ENCODE assay signal across 28 mouse cellular contexts in genomic region chr11:120444106-120444505, GRCm38 (mm10). TPM values are rescaled to one million over a fixed set of nuclear protein-coding genes. Genes with fewer than 3 reads are reported as not detected.
DNase-seq lines count a peak whose midpoint lies in the region; ATAC-seq lines count a peak whose summit lies in the region.
"Had no signal": no experiment of that assay in that cellular context is flagged by ENCODE, and none has a peak within 500 bp of the region (broad histone marks: within the 10 kb centered on the region; RNA-seq: fewer than 3 reads in every experiment).

No protein-coding gene starts in this region.

- no peaks in the 10 kb centered on the region for H3K27me3 ChIP-seq in heart, embryonic 10.5 days (ENCODE audit: insufficient read depth, poor library complexity, severe bottlenecking)
- no peaks in the 10 kb centered on the region for H3K27me3 ChIP-seq in liver, embryonic 11.5 days (replicated peaks; ENCODE audit: control insufficient read depth, insufficient read depth, low read length)
- H3K27me3 ChIP-seq: forebrain, embryonic 15.5 days; heart, embryonic 12.5 days; heart, embryonic 15.5 days had no signal

- H3K9ac ChIP-seq in liver, embryonic 11.5 days (ENCODE audit: low read depth, low read length), result no peak overlapping the region
- H3K9ac ChIP-seq: forebrain, embryonic 15.5 days; heart, embryonic 12.5 days; heart, embryonic 15.5 days; hindbrain, embryonic 14.5 days had no signal

- peak overlapping the region; percentile 29; the same call in 1 of the 2 replicates for H3K27ac ChIP-seq in heart, embryonic 10.5 days
- H3K27ac ChIP-seq in liver, embryonic 11.5 days (ENCODE audit: low read depth, low read length), result no peak overlapping the region
- H3K27ac ChIP-seq: forebrain, embryonic 15.5 days; heart, embryonic 15.5 days; hindbrain, embryonic 14.5 days; hindbrain, postnatal 0 days had no signal

- no peak overlapping the region for H3K4me2 ChIP-seq in liver, embryonic 11.5 days
- H3K4me2 ChIP-seq: forebrain, embryonic 15.5 days; heart, embryonic 12.5 days; heart, embryonic 15.5 days; hindbrain, embryonic 14.5 days had no signal

- ATAC-seq in liver, embryonic 11.5 days (replicated peaks; ENCODE audit: low FRiP score), result no peak
- peak; percentile 55 for ATAC-seq in granulocyte monocyte progenitor cell, adult 5-6 weeks (replicated peaks; ENCODE audit: poor library complexity, severe bottlenecking)
- no peak for ATAC-seq in megakaryocyte-erythroid progenitor cell, adult 5-6 weeks (replicated peaks; ENCODE audit: low FRiP score, low TSS enrichment, poor library complexity, severe bottlenecking)
- ATAC-seq: activated CD4-positive, CD25-positive, alpha-beta regulatory T cell, adult 4 months; CD4-positive, CD25-positive, alpha-beta regulatory T cell, adult 4 months; forebrain, embryonic 15.5 days; hindbrain, postnatal 0 days; inflammation-experienced regulatory T-cells, adult 6 months had no signal

- intact Hi-C loops in heart, postnatal 10 days (cut with DNase I), result no loop called here

- H3K4me3 ChIP-seq in heart, embryonic 10.5 days, result no peak overlapping the region
- no peak overlapping the region for H3K4me3 ChIP-seq in liver, embryonic 11.5 days (ENCODE audit: low read depth, low read length)
- H3K4me3 ChIP-seq: forebrain, embryonic 15.5 days; heart, embryonic 12.5 days; heart, embryonic 15.5 days had no signal

- DNase-seq in heart, embryonic 10.5 days (ENCODE audit: low spot score), result no peak
- DNase-seq in heart, postnatal 10 days, result no peak
- peak; percentile 19 for DNase-seq in liver, embryonic 11.5 days (ENCODE audit: low spot score)
- no peak for DNase-seq in liver
- DNase-seq: adrenal gland, adult 8-10 months; adrenal gland, postnatal 25 days; cerebellum, adult 18-20 months; cerebellum, adult 9-10 months; cerebellum, postnatal 25 days; gastrocnemius, postnatal 10 days; gastrocnemius, postnatal 36 days; heart, adult 11 months; heart, postnatal 14 days; heart, postnatal 4 days; kidney, adult 11 months had no signal

- 58% methylated on average over 6 of the region's 6 CpGs for WGBS in heart, embryonic 10.5 days
- WGBS in liver, embryonic 11.5 days, result 61% methylated on average over 6 of the region's 6 CpGs

- no peaks in the 10 kb centered on the region for H3K9me3 ChIP-seq in heart, embryonic 10.5 days
- H3K9me3 ChIP-seq in liver, embryonic 11.5 days (ENCODE audit: control insufficient read depth, low read length), result no peaks in the 10 kb centered on the region
- H3K9me3 ChIP-seq: forebrain, embryonic 15.5 days; heart, embryonic 12.5 days; heart, embryonic 15.5 days had no signal

- H3K36me3 ChIP-seq in heart, embryonic 10.5 days, result no peaks in the 10 kb centered on the region
- H3K36me3 ChIP-seq in liver, embryonic 11.5 days (ENCODE audit: control insufficient read depth, insufficient read depth, low read length), result no peaks in the 10 kb centered on the region
- H3K36me3 ChIP-seq: forebrain, embryonic 15.5 days; heart, embryonic 12.5 days; heart, embryonic 15.5 days had no signal

- H3K4me1 ChIP-seq in heart, embryonic 10.5 days, result peaks cover 21% of the 10 kb centered on the region
- peaks cover 2% of the 10 kb centered on the region; the same call in 1 of the 2 replicates for H3K4me1 ChIP-seq in liver, embryonic 11.5 days (replicated peaks; ENCODE audit: control insufficient read depth, insufficient read depth, low read length)
- H3K4me1 ChIP-seq: forebrain, embryonic 15.5 days; heart, embryonic 15.5 days had no signal

RNA-seq across cellular contexts. Expression of gene Tspan10, which starts 1.7 kb away (rescaled TPM):
- polyA plus RNA-seq in heart, embryonic 10.5 days (2016; fragmentation: Nextera tagmentation; extraction: Ambion mirVana), result not detected in 2 replicates
- 1 to 10 TPM in 1 of 2 experiments, under 1 TPM in 1; 0.24 to 2.3 TPM for total RNA-seq in heart, postnatal 10 days (2021)
- polyA plus RNA-seq in liver, embryonic 11.5 days (2014; fragmentation: Nextera tagmentation; extraction: Ambion mirVana), result 0.10 TPM in 1 of 2 replicates, not detected in the other
- not detected in 2 replicates for total RNA-seq in granulocyte monocyte progenitor cell, adult 5-6 weeks (2014; fragmentation: Nextera tagmentation)
- total RNA-seq in granulocyte monocyte progenitor cell, adult 5-6 weeks (2017), result not detected in 2 replicates
- not detected in 2 replicates for total RNA-seq in megakaryocyte-erythroid progenitor cell, adult 5-6 weeks (2014; fragmentation: Nextera tagmentation)
- not detected in 2 replicates for total RNA-seq in megakaryocyte-erythroid progenitor cell, adult 5-6 weeks (2017)
- total RNA-seq: adrenal gland, postnatal 25 days; common myeloid progenitor, adult 5-6 weeks; gastrocnemius, postnatal 10 days; hindbrain, postnatal 0 days had no signal
- polyA plus RNA-seq: activated CD4-positive, CD25-positive, alpha-beta regulatory T cell, adult 4 months; CD4-positive, CD25-positive, alpha-beta regulatory T cell, adult 4 months; forebrain, embryonic 15.5 days; heart, embryonic 12.5 days; hindbrain, embryonic 11.5 days; hindbrain, embryonic 14.5 days; hindbrain, postnatal 0 days had no signal

RNA-seq across cellular contexts. Expression of gene Nploc4, which starts 6.6 kb away (rescaled TPM):
- 43.0 and 49.6 TPM in 2 replicates for polyA plus RNA-seq in heart, embryonic 10.5 days (2016; fragmentation: Nextera tagmentation; extraction: Ambion mirVana)
- total RNA-seq in heart, postnatal 10 days (2021), result 10 to 100 TPM; 53.9 to 59.6 TPM
- polyA plus RNA-seq in liver, embryonic 11.5 days (2014; fragmentation: Nextera tagmentation; extraction: Ambion mirVana), result 44.5 and 47.2 TPM in 2 replicates
- 49.2 and 54.6 TPM in 2 replicates for total RNA-seq in granulocyte monocyte progenitor cell, adult 5-6 weeks (2014; fragmentation: Nextera tagmentation)
- 34.1 and 36.6 TPM in 2 replicates for total RNA-seq in granulocyte monocyte progenitor cell, adult 5-6 weeks (2017)
- total RNA-seq in megakaryocyte-erythroid progenitor cell, adult 5-6 weeks (2014; fragmentation: Nextera tagmentation), result 59.3 and 65.2 TPM in 2 replicates
- 32.5 and 41.1 TPM in 2 replicates for total RNA-seq in megakaryocyte-erythroid progenitor cell, adult 5-6 weeks (2017)

RNA-seq across cellular contexts. Expression of gene Pde6g, which starts 9.2 kb away (rescaled TPM):
- polyA plus RNA-seq in heart, embryonic 10.5 days (2016; fragmentation: Nextera tagmentation; extraction: Ambion mirVana), result 0.44 TPM in 1 of 2 replicates, not detected in the other
- under 1 TPM in 1 of 2 experiments, not detected in 1; 0.32 TPM for total RNA-seq in heart, postnatal 10 days (2021)
- 0.18 and 0.51 TPM in 2 replicates for polyA plus RNA-seq in liver, embryonic 11.5 days (2014; fragmentation: Nextera tagmentation; extraction: Ambion mirVana)
- total RNA-seq in granulocyte monocyte progenitor cell, adult 5-6 weeks (2014; fragmentation: Nextera tagmentation), result not detected in 2 replicates
- total RNA-seq in granulocyte monocyte progenitor cell, adult 5-6 weeks (2017), result not detected in 2 replicates
- total RNA-seq in megakaryocyte-erythroid progenitor cell, adult 5-6 weeks (2014; fragmentation: Nextera tagmentation), result 0.37 TPM in 1 of 2 replicates, not detected in the other
- total RNA-seq in megakaryocyte-erythroid progenitor cell, adult 5-6 weeks (2017), result 0.38 TPM in 1 of 2 replicates, not detected in the other
- total RNA-seq: common myeloid progenitor, adult 5-6 weeks; hindbrain, postnatal 0 days had no signal
- polyA plus RNA-seq: embryonic facial prominence, embryonic 14.5 days had no signal

RNA-seq across cellular contexts. Expression of gene Oxld1, which starts 13.8 kb away (rescaled TPM):
- polyA plus RNA-seq in heart, embryonic 10.5 days (2016; fragmentation: Nextera tagmentation; extraction: Ambion mirVana), result 16.7 and 17.6 TPM in 2 replicates
- 10 to 100 TPM; 33.5 to 35.2 TPM for total RNA-seq in heart, postnatal 10 days (2021)
- 12.7 and 16.8 TPM in 2 replicates for polyA plus RNA-seq in liver, embryonic 11.5 days (2014; fragmentation: Nextera tagmentation; extraction: Ambion mirVana)
- 7.9 and 8.6 TPM in 2 replicates for total RNA-seq in granulocyte monocyte progenitor cell, adult 5-6 weeks (2014; fragmentation: Nextera tagmentation)
- 12.8 and 19.5 TPM in 2 replicates for total RNA-seq in granulocyte monocyte progenitor cell, adult 5-6 weeks (2017)
- 8.0 and 20.5 TPM in 2 replicates for total RNA-seq in megakaryocyte-erythroid progenitor cell, adult 5-6 weeks (2014; fragmentation: Nextera tagmentation)
- total RNA-seq in megakaryocyte-erythroid progenitor cell, adult 5-6 weeks (2017), result 14.0 and 27.9 TPM in 2 replicates

RNA-seq across cellular contexts. Expression of gene Ccdc137, which starts 13.8 kb away (rescaled TPM):
- polyA plus RNA-seq in heart, embryonic 10.5 days (2016; fragmentation: Nextera tagmentation; extraction: Ambion mirVana), result 27.0 and 36.1 TPM in 2 replicates
- total RNA-seq in heart, postnatal 10 days (2021), result 1 to 10 TPM; 6.4 to 7.9 TPM
- 51.5 and 52.0 TPM in 2 replicates for polyA plus RNA-seq in liver, embryonic 11.5 days (2014; fragmentation: Nextera tagmentation; extraction: Ambion mirVana)
- total RNA-seq in granulocyte monocyte progenitor cell, adult 5-6 weeks (2014; fragmentation: Nextera tagmentation), result 35.6 and 43.0 TPM in 2 replicates
- 39.4 and 57.7 TPM in 2 replicates for total RNA-seq in granulocyte monocyte progenitor cell, adult 5-6 weeks (2017)
- 36.1 and 67.6 TPM in 2 replicates for total RNA-seq in megakaryocyte-erythroid progenitor cell, adult 5-6 weeks (2014; fragmentation: Nextera tagmentation)
- total RNA-seq in megakaryocyte-erythroid progenitor cell, adult 5-6 weeks (2017), result 70.0 and 99.8 TPM in 2 replicates
